Mouse (Mus musculus) spleen, adult 2 months (tissue): Measurements from ENCODE around the gene Lrat. TPM values are rescaled to one million over a fixed set of nuclear protein-coding genes. Genes with fewer than 3 reads are reported as not detected.

Source experiments
- DNase-seq, 2 experiments: peaks; one replicate each; pipeline versions ENCODE4 v3.0.0 to v3.0.0-alpha.2; 2012 to 2021; ENCODE audit warnings: low spot score in 2 of 2, low read depth in 1 of 2
- H3K27ac ChIP-seq: fragments of 200-500 bp; 2 replicates; pipeline ENCODE4 v1.5.1; 2012; ENCODE audit warnings: low read length, inconsistent platforms; ENCODE audit not compliant: insufficient read depth
- H3K27me3 ChIP-seq: fragments of 200-500 bp; 2 replicates; pipeline ENCODE4 v1.6.1; 2012; ENCODE audit warnings: mild to moderate bottlenecking, moderate library complexity, low read length, inconsistent platforms; ENCODE audit not compliant: control insufficient read depth, insufficient read depth
- H3K36me3 ChIP-seq: fragments of 200-500 bp; 2 replicates; pipeline ENCODE4 v1.6.1; 2012; ENCODE audit warnings: mild to moderate bottlenecking, low read length, inconsistent platforms; ENCODE audit not compliant: control insufficient read depth, insufficient read depth
- H3K4me1 ChIP-seq: fragments of 200-500 bp; 2 replicates; pipeline ENCODE4 v1.6.1; 2011; ENCODE audit warnings: inconsistent platforms; ENCODE audit not compliant: control insufficient read depth, insufficient read depth, insufficient read length
- H3K4me3 ChIP-seq: fragments of 200-500 bp; 2 replicates; pipeline ENCODE4 v1.5.1; 2011; ENCODE audit warnings: mild to moderate bottlenecking, inconsistent platforms; ENCODE audit not compliant: insufficient read depth, insufficient read length; ENCODE audit errors: extremely low read depth
- CTCF ChIP-seq: fragments of 200-500 bp; IDR thresholded peaks from 2 replicates; pipeline ENCODE4 v1.5.1; 2011; ENCODE audit warnings: mild to moderate bottlenecking, inconsistent platforms; ENCODE audit not compliant: insufficient read depth, insufficient read length, insufficient replicate concordance; ENCODE audit errors: extremely low read depth
- POLR2A ChIP-seq: fragments of 200-500 bp; IDR thresholded peaks from 2 replicates; pipeline ENCODE4 v1.6.1; 2011; ENCODE audit warnings: low read depth, low read length, inconsistent platforms
- WGBS: fragments of 180-500 bp; shearing (Covaris S2); methylation state at CpG from one replicate; pipeline ENCODE4 v1.1.7; 2018; 5-methylcytosine and 5-hydroxymethylcytosine counted together
- polyA plus RNA-seq: library from polyadenylated mRNA; depleted of rRNA; stranded (reverse); fragments of >200 nt; gene quantifications from 2 replicates; pipeline ENCODE4 v1.2.3, GENCODE M21; 2012; rRNA removed

The Lrat gene
- 0.84 and 1.4 TPM in 2 replicates for polyA plus RNA-seq

- Histone ChIP-seq H3K4me1 (no peaks in the 10 kb centered on the region), H3K4me3 (no peak within 1 kb of the TSS), H3K27me3 (peaks cover 5% of the 10 kb centered on the region; the same call in 1 of the 2 replicates), H3K36me3 (no peaks in the 10 kb centered on the region), H3K27ac (no peak within 1 kb of the TSS)
- no peak for TF ChIP-seq CTCF
- 3% methylated on average over 35 of the region's 35 CpGs for WGBS
- DNase-seq, result no peak
These were observed at the start of gene Lrat for GRCm38 (mm10) chr3:82903613-82904205. Gene Lrat, minus strand, starts transcription at chr3:82903973.

- WGBS, result 86% methylated on average over 4 of the region's 4 CpGs
- no peak overlapping the region for H3K27ac ChIP-seq
- H3K36me3 ChIP-seq, result no peaks in the 10 kb centered on the region
- no peak overlapping the region for H3K4me3 ChIP-seq
- H3K27me3 ChIP-seq, result no peaks in the 10 kb centered on the region
- no peak for DNase-seq
- H3K4me1 ChIP-seq, result no peaks in the 10 kb centered on the region
- TF ChIP-seq CTCF (no peak), POLR2A (no peak)
These were observed 48.6 kb upstream of the Lrat start for GRCm38 (mm10) chr3:82952173-82952962.

GRCm38 (mm10) chr3:82950639-82951038 is 46.9 kb upstream of the Lrat start:
- H3K4me3 ChIP-seq, result no peak overlapping the region
- TF ChIP-seq POLR2A (no peak), CTCF (no peak)
- no peak for DNase-seq
- WGBS, result 86% methylated on average over 7 of the region's 7 CpGs
- no peak overlapping the region for H3K27ac ChIP-seq
- H3K4me1 ChIP-seq, result no peaks in the 10 kb centered on the region
- no peaks in the 10 kb centered on the region for H3K27me3 ChIP-seq
- H3K36me3 ChIP-seq, result no peaks in the 10 kb centered on the region

GRCm38 (mm10) chr3:82950208-82950607 is 46.4 kb upstream of the Lrat start:
- no peak overlapping the region for H3K4me3 ChIP-seq
- H3K36me3 ChIP-seq, result no peaks in the 10 kb centered on the region
- DNase-seq, result no peak
- H3K4me1 ChIP-seq, result no peaks in the 10 kb centered on the region
- no peak for TF ChIP-seq POLR2A
- TF ChIP-seq CTCF, result no peak
- 80% methylated on average over 10 of the region's 10 CpGs for WGBS
- H3K27me3 ChIP-seq, result no peaks in the 10 kb centered on the region
- H3K27ac ChIP-seq, result no peak overlapping the region

GRCm38 (mm10) chr3:82946375-82947107 is 42.8 kb upstream of the Lrat start:
- 68% methylated on average over 6 of the region's 6 CpGs for WGBS
- H3K27ac ChIP-seq, result no peak overlapping the region
- no peak for DNase-seq
- no peaks in the 10 kb centered on the region for H3K4me1 ChIP-seq
- no peak overlapping the region for H3K4me3 ChIP-seq
- H3K36me3 ChIP-seq, result no peaks in the 10 kb centered on the region
- TF ChIP-seq POLR2A (no peak), CTCF (no peak)
- H3K27me3 ChIP-seq, result no peaks in the 10 kb centered on the region

- 87% methylated on average over 2 of the region's 2 CpGs for WGBS
- H3K4me1 ChIP-seq, result no peaks in the 10 kb centered on the region
These were observed 24.1 kb upstream of the Lrat start for GRCm38 (mm10) chr3:82927917-82928316.

More at GRCm38 (mm10) chr3:82927917-82928316, 24.1 kb upstream of the Lrat start:
- Histone ChIP-seq H3K36me3 (no peaks in the 10 kb centered on the region), H3K27ac (no peak overlapping the region), H3K4me3 (no peak overlapping the region), H3K27me3 (no peaks in the 10 kb centered on the region)
- no peak for DNase-seq
- TF ChIP-seq CTCF, result no peak
- TF ChIP-seq POLR2A, result no peak
